Mouse (Mus musculus) right cerebral cortex, postnatal 4 days (tissue): ENCODE data around the gene Ddah2.

ENCODE experiments used
- DNase-seq: peaks from one replicate; pipeline ENCODE4 v3.0.0-alpha.2; 2022

Ddah2 gene

DNA sequence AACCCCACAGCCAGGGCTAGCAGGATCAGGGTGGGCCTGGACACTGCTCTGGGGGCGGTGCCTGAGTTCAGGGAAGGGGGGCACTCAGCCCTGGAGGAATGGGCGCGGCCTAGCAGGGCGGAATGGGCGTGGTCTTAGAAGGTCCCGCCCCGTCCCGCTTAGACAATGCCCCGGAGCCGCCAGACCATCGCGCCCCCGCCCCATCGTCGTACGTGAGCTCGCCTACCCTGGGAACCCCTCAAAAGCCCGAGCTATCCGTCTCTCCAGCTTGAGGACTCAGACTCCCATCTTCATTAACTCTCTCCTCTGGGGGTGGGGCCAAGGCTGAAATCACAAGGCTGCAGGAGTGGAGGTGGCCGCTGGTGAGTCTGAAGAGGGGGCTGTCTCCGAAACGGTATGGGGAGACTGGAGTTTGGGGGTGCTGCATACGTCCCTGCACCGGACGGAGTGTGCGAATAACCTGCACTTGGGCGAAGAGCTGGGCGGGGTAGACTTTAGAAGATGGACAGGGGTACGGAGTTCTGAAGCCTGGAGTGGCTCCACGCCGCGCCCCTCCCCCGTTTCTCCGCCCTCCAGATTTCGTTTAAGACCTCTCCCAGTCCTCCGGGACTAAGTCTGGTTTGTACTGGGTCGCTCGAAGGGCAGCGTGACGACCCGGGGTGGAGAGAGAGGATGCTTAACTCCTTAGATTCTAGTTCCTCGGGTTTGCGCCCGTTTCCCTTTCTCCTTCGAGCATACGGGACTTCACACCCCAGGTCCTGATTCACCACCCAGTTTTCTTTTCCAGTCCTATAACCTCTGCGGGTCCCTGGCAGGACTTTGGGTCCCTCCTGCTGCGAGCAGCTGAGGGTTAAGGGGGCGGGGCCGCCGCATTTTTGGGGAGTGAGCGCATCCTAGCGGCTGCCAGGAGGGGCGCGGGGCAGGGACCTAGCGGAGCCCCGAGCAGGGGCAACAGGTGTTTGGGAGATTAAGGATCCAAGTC, at the start of gene Ddah2:
TSS of gene Ddah2 (plus strand) at position 125 of the 982 bp plus-strand sequence.
- DNase-seq, result peak; percentile 86

DNA sequence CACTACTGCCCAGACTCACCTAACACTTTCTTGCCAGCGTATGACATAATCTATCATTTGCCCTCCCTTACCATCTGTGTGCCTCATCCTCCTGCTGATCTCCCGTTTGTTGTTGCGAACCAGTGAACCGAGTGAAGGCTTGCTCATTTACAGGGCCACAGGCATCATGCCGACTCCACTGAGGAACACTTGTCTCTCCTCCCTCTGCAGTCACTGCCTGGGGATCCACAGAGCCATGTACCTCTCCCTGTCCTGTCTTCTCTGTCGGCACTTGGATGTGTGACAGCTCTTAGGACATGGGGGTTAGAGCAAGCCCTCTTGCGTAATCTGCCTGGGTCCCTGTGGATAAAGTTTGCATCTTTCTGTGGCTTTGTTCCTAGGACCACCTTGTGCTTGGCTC, 49.2 kb upstream of the Ddah2 start:
- no peak for DNase-seq

DNA sequence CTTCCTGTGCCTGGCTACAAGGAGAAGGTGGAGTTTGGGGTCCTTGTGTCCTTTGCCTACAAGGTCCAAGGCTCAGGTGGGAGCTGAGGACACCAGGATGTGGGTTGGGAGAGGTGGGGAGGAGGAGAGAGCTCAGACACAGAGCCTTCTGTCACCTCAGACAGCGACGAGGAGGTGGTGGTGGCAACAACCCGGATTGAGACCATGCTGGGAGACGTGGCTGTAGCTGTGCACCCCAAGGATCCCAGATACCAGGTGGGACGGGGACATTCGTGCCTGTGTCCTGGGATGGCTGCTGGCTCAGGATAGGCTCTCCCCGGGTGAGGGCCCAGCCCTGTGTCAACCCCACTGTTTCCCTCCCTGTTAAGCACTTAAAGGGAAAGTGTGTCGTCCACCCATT, 47.4 kb upstream of the Ddah2 start:
- DNase-seq, result no peak

DNA sequence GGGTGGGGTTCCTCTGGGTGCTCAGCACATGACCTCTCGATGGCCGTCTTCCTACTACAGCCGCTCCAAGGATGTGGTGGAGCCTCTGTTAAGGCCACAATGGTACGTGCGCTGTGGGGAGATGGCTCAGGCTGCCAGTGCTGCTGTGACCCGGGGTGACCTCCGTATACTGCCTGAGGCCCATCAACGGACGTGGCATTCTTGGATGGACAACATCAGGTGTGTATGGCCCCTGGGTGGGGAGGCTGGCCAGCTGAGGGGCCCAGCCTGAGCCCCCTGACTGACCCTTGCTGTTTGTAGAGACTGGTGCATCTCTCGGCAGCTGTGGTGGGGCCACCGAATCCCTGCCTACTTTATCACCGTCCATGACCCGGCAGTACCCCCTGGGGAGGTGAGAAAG, 46.4 kb upstream of the Ddah2 start:
- no peak for DNase-seq

DNA sequence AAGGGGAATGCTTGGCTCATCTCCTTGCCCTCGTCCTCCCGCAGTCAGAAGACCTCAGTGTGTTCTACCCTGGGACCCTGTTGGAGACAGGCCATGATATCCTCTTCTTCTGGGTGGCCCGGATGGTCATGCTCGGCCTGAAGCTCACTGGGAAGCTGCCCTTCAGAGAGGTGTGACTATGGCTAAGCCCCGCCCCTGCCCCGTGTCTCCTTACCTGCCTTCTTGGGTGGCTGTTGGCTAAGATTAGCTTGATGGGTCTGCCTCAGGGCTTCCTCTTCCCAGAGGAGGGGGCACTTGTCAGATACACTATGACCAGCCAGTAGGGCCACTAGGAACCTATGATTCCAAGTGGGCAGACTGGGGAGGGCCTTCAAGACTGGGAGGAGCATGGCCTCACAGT, 45.6 kb upstream of the Ddah2 start:
- DNase-seq, result no peak

DNA sequence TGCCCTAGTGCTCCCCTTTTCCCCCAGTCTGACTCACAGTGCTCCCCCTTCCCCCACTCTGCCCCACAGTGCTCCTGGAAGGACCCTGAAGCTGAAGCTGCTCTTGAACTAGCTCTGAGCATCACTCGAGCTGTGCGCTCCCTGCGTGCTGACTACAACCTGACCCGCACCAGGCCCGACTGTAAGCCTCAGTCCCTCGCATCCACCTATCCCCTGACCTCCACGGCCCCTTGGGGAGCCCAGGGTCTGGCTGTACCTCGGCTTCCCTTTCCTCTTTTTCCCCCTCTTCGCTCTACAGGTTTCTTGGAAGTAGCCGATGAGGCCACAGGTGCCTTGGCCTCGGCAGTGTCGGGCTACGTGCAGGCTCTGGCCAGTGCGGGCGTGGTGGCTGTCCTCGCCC, 43.5 kb upstream of the Ddah2 start:
- no peak for DNase-seq

DNA sequence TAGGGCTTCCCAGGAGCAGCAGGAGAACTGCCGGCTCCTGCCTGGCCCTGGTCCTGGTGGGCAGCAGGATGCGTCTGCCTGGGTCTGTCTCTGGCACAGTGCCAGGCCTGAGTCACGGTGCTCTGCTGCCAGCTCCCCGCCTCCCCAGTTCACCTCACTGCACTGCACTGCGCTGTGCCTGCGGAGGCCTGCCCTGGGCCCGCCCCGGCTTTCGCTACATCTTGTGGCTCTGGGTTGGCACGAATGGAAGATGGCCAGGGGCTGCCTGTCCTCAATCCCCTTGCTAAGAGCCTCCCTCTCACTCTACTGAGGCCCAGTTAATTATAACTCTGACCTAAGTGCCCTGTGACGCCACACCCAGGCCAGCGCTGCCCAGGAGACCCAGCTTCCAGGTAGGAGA, 42.5 kb upstream of the Ddah2 start, which contains the start of gene Vwa7:
TSS of gene Vwa7 (plus strand) at position 204 of the 400 bp plus-strand sequence.
- peak; percentile 44 for DNase-seq

DNA sequence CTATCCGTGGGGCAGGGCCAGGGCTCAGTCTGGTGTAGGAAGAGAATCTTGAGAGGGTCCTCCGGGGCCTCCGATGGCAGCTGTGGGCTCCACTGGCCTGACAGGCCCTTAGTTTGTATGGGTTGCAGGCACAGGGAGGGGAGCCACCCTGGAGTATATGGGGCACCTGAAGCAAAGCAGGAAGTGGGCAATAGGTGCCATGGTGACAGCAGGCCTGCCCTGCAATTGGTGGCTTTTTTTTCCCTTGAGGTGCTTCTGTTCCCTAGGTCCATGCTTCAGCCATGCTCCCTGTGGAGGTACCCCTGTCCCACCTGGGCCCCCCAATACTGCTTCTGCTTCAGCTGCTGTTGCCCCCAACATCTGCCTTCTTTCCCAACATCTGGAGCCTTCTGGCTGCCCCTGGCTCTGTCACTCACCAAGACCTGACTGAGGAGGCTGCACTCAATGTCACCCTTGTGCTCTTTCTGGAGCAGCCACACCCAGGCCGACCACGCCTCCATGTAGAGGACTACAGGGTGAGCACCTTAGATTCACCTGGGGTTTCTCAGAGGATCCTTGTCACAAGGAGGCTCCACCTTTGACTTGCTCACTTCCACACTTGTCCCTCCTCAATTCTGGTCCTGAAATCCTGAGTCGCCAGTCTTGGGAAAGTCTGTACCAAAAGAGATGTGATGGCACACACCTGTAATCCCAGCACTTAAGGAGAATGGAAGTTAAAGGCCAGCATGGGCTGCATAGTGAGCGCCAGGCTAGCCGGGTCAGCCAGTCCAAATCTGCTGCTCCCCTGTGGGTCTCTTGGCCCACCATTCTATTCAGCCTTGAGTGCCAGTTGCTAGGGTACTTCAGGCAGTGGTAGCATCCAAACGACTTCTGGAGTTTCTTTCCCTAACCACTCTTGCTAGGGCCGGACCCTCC, 41.8 kb upstream of the Ddah2 start:
- no peak for DNase-seq

DNA sequence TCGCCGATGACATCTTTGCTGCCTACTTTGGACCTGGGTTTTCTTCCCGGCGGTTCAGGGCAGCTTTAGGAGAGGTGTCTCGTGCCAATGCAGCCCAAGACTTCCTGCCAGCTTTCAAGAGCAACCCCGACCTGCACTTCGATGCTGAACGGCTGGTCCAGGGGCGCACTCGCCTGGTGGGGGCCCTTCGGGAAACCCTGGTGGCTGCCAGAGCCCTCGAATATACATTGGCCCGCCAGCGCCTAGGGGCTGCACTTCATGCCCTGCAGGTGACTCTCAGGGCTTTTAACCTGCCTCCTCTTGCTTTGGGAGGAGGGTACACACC, 41.2 kb upstream of the Ddah2 start:
- no peak for DNase-seq

DNA sequence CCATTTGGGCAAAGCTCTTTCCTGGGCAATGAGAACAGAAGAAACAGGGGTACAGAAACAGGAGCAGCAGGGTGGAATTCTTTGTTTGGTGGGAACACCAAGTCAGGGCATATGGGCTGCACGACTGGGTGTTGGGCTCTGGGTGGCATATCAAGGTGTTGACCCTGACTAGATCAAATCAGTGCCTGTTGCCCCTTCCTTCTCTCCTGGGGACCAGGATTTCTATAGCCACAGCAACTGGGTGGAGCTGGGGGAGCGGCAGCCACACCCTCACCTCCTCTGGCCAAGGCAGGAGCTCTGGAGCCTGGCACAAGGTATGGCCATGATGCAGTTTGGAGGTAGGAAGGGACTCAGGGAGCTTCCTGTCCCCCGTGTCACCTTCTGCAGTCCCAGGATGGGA, 40.7 kb upstream of the Ddah2 start:
- no peak for DNase-seq

DNA sequence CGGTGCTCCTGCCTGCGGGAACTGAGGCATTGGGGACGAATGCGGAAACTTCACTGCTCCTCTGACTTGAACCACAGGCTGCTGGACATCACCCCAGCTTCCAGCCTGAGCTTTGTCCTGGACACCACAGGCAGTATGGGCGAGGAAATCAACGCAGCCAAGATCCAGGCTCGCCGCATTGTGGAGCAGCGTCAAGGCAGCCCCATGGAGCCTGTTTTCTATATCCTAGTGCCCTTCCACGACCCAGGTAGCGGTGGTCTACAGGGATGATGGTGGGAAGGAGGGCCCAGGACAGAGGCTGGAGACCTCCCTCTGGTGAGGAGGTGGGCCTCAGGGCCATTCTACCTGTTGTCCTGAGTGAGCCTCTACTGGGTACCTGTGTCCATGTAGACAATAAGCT, 38.9 kb upstream of the Ddah2 start:
- no peak for DNase-seq

DNA sequence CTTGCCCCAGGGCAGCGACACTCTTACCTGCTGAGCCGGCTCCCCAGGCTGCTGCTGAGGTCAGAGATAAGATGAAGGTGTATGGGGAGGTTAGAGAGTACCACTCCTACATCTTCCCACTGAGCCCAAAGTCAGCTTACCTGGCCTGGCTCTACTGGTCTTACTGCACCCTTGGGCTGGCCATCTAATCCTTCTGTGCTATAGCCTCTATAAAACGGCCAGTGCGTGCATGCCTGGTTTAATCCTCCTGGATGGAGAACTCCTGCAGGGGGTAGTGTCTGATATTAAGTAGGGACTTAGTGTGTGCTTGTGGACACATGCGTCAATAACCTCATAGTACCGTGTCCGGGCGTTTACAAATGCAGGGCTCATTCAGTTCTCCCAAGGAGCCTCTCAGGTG, 38.3 kb upstream of the Ddah2 start:
- no peak for DNase-seq

DNA sequence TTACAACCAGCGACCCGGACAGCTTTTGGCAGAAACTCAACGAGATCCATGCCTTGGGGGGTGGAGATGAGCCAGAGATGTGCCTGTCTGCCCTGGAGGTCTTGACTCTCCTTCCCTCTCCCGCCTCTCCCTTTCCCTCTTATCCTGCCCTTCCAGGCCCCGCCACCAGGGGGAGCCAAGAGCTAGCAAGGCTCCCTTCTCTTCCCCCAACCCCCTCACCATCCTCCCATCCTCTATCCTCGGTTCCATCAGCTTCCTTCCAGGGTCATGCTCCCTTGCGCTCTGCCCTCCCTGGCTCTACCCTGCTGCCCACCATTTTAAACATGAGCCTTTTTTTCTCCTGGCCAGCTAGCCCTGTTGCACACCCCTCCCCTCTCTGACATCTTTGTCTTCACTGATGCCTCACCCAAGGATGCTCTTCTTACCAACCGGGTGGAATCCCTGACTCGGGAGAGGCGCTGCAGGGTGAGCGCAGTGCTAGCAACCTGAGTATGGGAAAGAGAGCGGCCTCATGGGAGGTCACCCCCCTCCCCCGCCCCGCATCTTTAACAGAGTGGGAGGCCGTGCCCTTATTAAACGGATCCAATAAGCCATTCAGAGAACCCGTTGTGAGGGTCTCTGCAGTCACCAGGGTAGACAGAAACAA, 37.5 kb upstream of the Ddah2 start:
- peak; percentile 84 for DNase-seq

DNA sequence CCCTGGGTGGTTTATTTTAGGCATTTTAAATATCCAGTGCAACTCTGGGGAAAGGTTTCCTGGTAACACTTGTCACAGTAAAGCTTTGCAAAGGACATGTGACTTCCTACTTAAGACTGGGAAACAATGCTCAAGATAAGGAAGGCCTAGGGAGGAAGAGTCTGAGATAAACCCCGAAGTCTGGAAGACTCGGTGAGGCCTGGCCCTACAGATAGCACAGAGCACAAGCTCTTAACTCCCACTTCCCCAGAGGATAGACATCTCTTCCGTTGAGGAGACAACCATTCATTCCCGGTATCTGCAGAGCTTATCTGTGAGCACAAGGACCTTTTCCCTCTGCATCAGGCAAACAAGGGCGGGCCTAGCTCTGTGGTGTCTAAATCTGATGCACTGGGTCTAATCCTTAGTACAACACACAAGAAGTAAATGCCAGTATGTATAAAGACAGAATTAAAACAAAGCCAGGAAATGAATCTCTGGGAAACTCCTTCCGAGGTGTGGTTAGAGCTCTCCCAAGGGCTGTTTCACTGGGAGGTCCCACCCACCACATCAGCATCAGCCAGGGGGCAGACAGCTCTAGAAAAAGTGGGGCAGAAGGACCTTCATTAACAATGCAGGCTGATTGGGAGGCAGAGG, 36.9 kb upstream of the Ddah2 start:
- DNase-seq, result no peak

DNA sequence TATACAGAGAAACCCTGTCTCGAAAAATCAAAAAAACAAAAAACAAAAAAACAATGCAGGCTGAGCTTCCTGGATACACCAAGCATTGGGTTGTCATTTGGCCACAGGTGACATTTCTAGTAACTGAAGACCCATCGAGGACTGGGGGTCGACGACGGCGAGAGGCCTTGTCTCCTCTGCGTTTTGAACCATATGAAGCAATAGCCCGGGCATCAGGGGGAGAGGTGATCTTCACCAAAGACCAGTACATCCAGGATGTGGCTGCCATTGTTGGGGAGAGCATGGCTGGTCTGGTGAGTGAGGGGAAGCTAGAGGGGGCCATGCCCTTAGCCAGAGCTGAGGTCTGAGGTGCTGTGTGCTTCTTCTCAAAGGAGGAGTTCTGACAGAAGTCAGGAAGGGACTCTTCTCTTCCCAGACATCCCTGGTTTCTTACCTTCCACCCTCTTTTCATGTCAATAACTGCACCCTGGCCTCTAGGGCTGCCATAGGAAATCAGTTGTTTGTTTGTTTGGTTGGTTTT, 36.2 kb upstream of the Ddah2 start:
- DNase-seq, result no peak

DNA sequence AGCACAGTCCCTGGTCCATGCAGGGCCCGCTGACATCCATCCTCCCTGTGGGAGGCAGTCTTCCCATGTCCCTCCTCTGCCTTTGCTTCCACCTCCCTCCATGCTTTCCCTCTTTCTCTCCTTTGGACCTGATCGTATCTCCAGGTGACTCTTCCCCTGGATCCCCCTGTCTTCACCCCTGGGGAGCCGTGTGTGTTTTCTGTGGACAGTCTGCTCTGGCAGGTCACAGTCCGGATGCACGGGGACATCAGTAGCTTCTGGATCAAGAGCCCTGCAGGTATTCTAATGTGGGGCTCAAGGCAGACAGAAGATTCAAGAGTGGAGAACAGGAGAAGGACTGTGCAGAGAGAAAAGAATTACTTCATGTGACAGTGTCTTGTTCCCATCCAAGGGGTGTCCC, 35.6 kb upstream of the Ddah2 start:
- no peak for DNase-seq

DNA sequence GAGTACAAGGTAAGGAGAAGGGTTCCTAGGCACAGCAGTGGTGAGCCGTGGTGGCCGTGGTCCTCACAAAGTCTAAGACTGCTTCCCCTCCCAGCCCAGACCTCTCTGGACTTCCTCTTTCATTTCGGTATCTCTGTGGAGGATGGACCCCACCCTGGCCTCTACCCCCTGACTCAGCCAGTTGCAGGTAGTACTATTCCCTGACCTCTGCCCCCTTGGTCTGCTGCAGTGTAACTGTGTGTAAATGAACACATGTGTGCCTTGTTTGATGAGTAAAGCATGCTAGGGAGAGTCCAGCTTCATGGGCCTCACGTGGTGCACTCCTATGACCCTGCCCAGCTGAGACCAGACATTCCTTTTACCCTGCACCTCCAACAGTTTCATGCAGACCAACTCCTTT, 35.1 kb upstream of the Ddah2 start:
- DNase-seq, result no peak

DNA sequence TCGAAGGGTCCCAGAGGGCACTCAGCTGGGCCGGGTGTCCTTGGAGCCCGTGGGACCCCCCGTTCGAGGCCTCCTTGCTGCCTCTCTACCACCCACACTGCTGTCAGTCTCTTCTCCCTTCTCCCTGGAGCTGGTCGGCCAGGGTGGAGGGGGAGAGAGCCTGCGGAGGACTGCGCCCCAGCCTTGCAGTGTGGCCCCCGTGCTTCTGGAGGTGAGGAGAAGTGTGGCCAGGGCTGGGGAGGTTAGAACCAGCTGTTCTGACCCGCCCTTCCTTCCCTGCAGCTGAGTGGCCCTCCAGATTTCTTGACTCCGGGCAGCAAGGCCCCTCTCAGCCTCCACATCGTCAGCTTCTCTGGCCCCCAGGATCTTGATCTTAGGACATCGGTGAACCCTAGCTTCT, 34.6 kb upstream of the Ddah2 start:
- no peak for DNase-seq

DNA sequence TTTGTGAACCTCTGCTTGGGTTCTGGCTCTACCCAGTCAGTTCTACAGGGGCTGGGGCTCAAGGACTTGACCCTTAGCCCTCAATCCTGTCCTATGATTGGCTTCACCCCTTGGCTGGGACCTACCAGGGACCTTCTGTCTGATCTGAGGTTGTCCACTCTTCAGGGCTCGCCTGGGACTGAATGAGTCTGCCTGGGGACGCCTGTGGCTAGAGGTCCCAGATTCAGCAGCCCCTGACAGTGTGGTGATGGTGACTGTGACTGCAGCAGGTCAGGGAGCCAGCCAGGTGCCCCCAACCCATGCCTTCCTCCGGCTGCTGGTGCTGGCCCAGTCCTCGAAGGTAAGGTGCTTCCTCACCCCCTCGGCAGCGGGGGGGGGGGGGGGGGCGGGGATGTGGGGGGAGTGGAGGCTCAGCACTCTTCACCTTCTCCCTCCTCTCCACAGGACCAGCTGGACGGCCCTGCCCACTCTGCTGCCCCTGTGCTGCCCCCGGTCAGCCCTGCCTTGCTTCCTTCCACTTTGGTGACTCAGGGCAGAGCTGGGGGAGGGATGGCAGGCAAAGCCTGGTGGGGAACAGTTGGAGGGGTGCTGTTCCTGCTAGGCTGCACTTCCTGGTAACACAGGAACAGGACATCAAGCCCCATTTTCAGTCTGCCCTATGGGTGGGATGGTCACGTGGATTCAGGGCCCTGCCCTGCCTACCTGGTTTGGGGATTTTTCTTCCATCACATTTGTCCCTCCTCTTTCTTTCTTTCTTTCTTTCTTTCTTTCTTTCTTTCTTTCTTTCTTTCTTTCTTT, 33.9 kb upstream of the Ddah2 start:
- DNase-seq, result no peak

DNA sequence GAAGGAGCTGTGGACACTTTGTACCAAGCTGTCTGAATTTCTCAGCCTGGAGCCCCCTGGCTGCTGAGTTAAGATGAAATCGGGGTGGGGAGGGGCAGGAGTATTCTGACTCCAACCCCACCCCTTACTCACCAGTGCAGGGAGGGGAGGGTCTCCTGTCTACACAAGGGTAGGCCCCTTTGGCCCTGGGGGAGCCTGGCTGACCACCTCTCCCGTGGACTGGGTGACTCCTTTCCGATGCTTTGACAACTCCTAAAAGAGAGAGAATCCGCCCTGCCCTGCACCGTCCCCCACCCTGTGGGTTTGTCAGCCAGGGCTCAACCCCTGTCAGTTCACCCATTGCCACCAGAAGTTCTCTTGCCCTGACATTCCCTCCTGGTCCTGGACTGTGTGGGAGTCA, 32.6 kb upstream of the Ddah2 start:
- DNase-seq, result no peak

DNA sequence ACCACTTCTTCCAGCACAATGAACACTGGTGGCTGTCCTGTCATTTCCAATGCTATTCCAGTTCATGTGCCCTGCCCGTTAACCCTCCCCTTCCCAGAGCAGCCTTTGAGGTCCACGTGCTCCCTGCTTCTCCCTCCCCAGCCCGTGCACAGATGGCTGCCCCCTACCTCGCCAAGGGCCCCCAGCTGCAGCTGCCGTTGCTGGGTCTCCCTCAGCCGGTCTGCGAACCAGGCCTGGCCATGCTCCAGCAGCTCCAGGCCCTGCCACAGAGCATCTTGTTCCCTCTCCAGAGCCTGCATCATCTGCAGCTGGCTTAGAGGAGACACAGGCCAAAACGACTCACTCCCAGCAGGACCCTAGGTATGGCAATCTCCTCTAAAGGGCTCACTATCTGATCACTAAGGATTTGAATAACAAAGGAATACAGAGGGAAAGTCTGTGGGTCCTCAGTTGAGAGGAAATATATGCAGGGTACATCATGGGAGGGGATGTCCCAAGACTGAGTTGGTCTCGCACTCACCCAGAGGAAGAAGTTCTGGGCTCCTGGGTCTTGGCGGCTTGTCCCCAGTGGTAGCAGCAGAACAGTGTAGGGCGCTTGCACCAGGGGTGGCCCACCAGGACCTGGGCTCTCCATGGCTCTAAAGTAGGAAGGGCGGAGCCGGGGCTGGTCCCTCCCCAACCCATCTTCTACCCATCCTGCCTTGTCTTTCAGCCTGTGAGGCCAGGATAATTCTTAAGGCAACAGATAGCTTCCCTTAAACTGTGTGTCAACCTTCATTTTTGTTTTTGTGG, 31.4 kb upstream of the Ddah2 start, which contains the start of gene Sapcd1:
TSS of gene Sapcd1 (minus strand) at position 740 of the 792 bp plus-strand sequence.
- peak; percentile 57 for DNase-seq
